Mouse (Mus musculus): ENCODE measurements around the gene Sos1. TPM values are rescaled to one million over a fixed set of nuclear protein-coding genes. Genes with fewer than 3 reads are reported as not detected.

Sos1 gene
- polyA plus RNA-seq (2012; rRNA removed) = 2.5 and 2.9 TPM in 2 replicates

GRCm38 (mm10) chr17:80480031-80480854, at the start of gene Sos1:
Sos1 (minus strand) TSS chr17:80480453.
- Histone ChIP-seq H3K4me3 (replicated peaks; ENCODE audit: extremely low read depth, low read depth, low read length) (peak within 1 kb of the TSS; percentile 97), H3K4me1 (ENCODE audit: control insufficient read depth, insufficient read depth, low read length) (peaks cover 10% of the 10 kb centered on the region)
- DNase-seq = peak; percentile 97
- WGBS = 1% methylated on average over 76 of the region's 90 CpGs
- no peak for TF ChIP-seq CTCF (IDR thresholded peaks at IDR 0.05; ENCODE audit: insufficient read depth, low read length)
- TF ChIP-seq POLR2A (IDR thresholded peaks at IDR 0.05; ENCODE audit: borderline replicate concordance, extremely low read depth, low read depth, low read length) = peak; percentile 43; the same call in 1 of the 2 replicates

- Histone ChIP-seq H3K4me1 (ENCODE audit: control insufficient read depth, insufficient read depth, low read length) (no peaks in the 10 kb centered on the region), H3K4me3 (replicated peaks; ENCODE audit: extremely low read depth, low read depth, low read length) (no peak overlapping the region)
- DNase-seq = no peak
- WGBS = 77% methylated on average over 3 of the region's 3 CpGs
- TF ChIP-seq POLR2A (IDR thresholded peaks at IDR 0.05; ENCODE audit: borderline replicate concordance, extremely low read depth, low read depth, low read length) (no peak), CTCF (IDR thresholded peaks at IDR 0.05; ENCODE audit: insufficient read depth, low read length) (no peak)
Measured at GRCm38 (mm10) chr17:80523231-80523630, 43.0 kb upstream of the Sos1 start.

GRCm38 (mm10) chr17:80522229-80522556, 41.9 kb upstream of the Sos1 start:
- Histone ChIP-seq H3K4me1 (ENCODE audit: control insufficient read depth, insufficient read depth, low read length) (no peaks in the 10 kb centered on the region), H3K4me3 (replicated peaks; ENCODE audit: extremely low read depth, low read depth, low read length) (no peak overlapping the region)
- no peak for TF ChIP-seq CTCF (IDR thresholded peaks at IDR 0.05; ENCODE audit: insufficient read depth, low read length)
- no peak for TF ChIP-seq POLR2A (IDR thresholded peaks at IDR 0.05; ENCODE audit: borderline replicate concordance, extremely low read depth, low read depth, low read length)
- no peak for DNase-seq
- WGBS = 77% methylated on average over 7 of the region's 7 CpGs

- Histone ChIP-seq H3K4me1 (ENCODE audit: control insufficient read depth, insufficient read depth, low read length) (no peaks in the 10 kb centered on the region), H3K4me3 (replicated peaks; ENCODE audit: extremely low read depth, low read depth, low read length) (no peak overlapping the region)
- 59% methylated on average over 4 of the region's 4 CpGs for WGBS
- no peak for TF ChIP-seq CTCF (IDR thresholded peaks at IDR 0.05; ENCODE audit: insufficient read depth, low read length)
- DNase-seq = no peak
Measured at GRCm38 (mm10) chr17:80521521-80522228, 41.4 kb upstream of the Sos1 start.

- 70% methylated on average over 8 of the region's 8 CpGs for WGBS
- no peaks in the 10 kb centered on the region for H3K4me1 ChIP-seq (ENCODE audit: control insufficient read depth, insufficient read depth, low read length)
- TF ChIP-seq CTCF (IDR thresholded peaks at IDR 0.05; ENCODE audit: insufficient read depth, low read length) = no peak
- TF ChIP-seq POLR2A (IDR thresholded peaks at IDR 0.05; ENCODE audit: borderline replicate concordance, extremely low read depth, low read depth, low read length) = no peak
- DNase-seq = no peak
- H3K4me3 ChIP-seq (replicated peaks; ENCODE audit: extremely low read depth, low read depth, low read length) = no peak overlapping the region
Measured at GRCm38 (mm10) chr17:80520537-80520936, 40.3 kb upstream of the Sos1 start.

GRCm38 (mm10) chr17:80518811-80519210, 38.6 kb upstream of the Sos1 start:
- DNase-seq = no peak
- TF ChIP-seq CTCF (IDR thresholded peaks at IDR 0.05; ENCODE audit: insufficient read depth, low read length) (no peak), POLR2A (IDR thresholded peaks at IDR 0.05; ENCODE audit: borderline replicate concordance, extremely low read depth, low read depth, low read length) (no peak)
- Histone ChIP-seq H3K4me3 (replicated peaks; ENCODE audit: extremely low read depth, low read depth, low read length) (no peak overlapping the region), H3K4me1 (ENCODE audit: control insufficient read depth, insufficient read depth, low read length) (no peaks in the 10 kb centered on the region)
- WGBS = 90% methylated on average over 12 of the region's 12 CpGs

- no peak for DNase-seq
- Histone ChIP-seq H3K4me1 (ENCODE audit: control insufficient read depth, insufficient read depth, low read length) (no peaks in the 10 kb centered on the region), H3K4me3 (replicated peaks; ENCODE audit: extremely low read depth, low read depth, low read length) (no peak overlapping the region)
- WGBS = 61% methylated on average over 9 of the region's 9 CpGs
- TF ChIP-seq POLR2A (IDR thresholded peaks at IDR 0.05; ENCODE audit: borderline replicate concordance, extremely low read depth, low read depth, low read length) (no peak), CTCF (IDR thresholded peaks at IDR 0.05; ENCODE audit: insufficient read depth, low read length) (no peak)
Measured at GRCm38 (mm10) chr17:80517244-80517643, 37.0 kb upstream of the Sos1 start.

GRCm38 (mm10) chr17:80515956-80516355, 35.7 kb upstream of the Sos1 start:
- WGBS = 85% methylated on average over 9 of the region's 9 CpGs
- DNase-seq = no peak
- no peak for TF ChIP-seq CTCF (IDR thresholded peaks at IDR 0.05; ENCODE audit: insufficient read depth, low read length)
- TF ChIP-seq POLR2A (IDR thresholded peaks at IDR 0.05; ENCODE audit: borderline replicate concordance, extremely low read depth, low read depth, low read length) = no peak
- Histone ChIP-seq H3K4me1 (ENCODE audit: control insufficient read depth, insufficient read depth, low read length) (no peaks in the 10 kb centered on the region), H3K4me3 (replicated peaks; ENCODE audit: extremely low read depth, low read depth, low read length) (no peak overlapping the region)

- WGBS = 91% methylated on average over 7 of the region's 7 CpGs
- Histone ChIP-seq H3K4me3 (replicated peaks; ENCODE audit: extremely low read depth, low read depth, low read length) (no peak overlapping the region), H3K4me1 (ENCODE audit: control insufficient read depth, insufficient read depth, low read length) (no peaks in the 10 kb centered on the region)
- no peak for TF ChIP-seq CTCF (IDR thresholded peaks at IDR 0.05; ENCODE audit: insufficient read depth, low read length)
- TF ChIP-seq POLR2A (IDR thresholded peaks at IDR 0.05; ENCODE audit: borderline replicate concordance, extremely low read depth, low read depth, low read length) = no peak
- DNase-seq = no peak
Measured at GRCm38 (mm10) chr17:80515513-80515912, 35.3 kb upstream of the Sos1 start.

GRCm38 (mm10) chr17:80513766-80514165, 33.5 kb upstream of the Sos1 start:
- DNase-seq = no peak
- TF ChIP-seq CTCF (IDR thresholded peaks at IDR 0.05; ENCODE audit: insufficient read depth, low read length) (no peak), POLR2A (IDR thresholded peaks at IDR 0.05; ENCODE audit: borderline replicate concordance, extremely low read depth, low read depth, low read length) (no peak)
- no peak overlapping the region for H3K4me3 ChIP-seq (replicated peaks; ENCODE audit: extremely low read depth, low read depth, low read length)
- 40% methylated on average over 8 of the region's 8 CpGs for WGBS
- no peaks in the 10 kb centered on the region for H3K4me1 ChIP-seq (ENCODE audit: control insufficient read depth, insufficient read depth, low read length)
